Mouse (Mus musculus) intestine, embryonic 16.5 days (tissue): ENCODE results near the gene Fbxo34. TPM values are rescaled to one million over a fixed set of nuclear protein-coding genes. Genes with fewer than 3 reads are reported as not detected.

ENCODE experiments used
- ATAC-seq: fragments of 200-750 bp; cut with Nextera tagmentation; 2 replicates; pipeline ENCODE4 v1.8.0; 2017; ENCODE audit warnings: moderate TSS enrichment, moderate library complexity
- H3K27ac ChIP-seq: fragments of 300-500 bp; sonication (generic); 2 replicates; pipeline ENCODE4 v1.5.1; 2014; ENCODE audit warnings: mild to moderate bottlenecking, low read length
- H3K27me3 ChIP-seq: fragments of 300-500 bp; sonication (generic); replicated peaks from 2 replicates; pipeline ENCODE4 v1.6.1; 2014; ENCODE audit warnings: low read length, control low read depth, mixed read lengths; ENCODE audit not compliant: control insufficient read depth, insufficient read depth
- H3K36me3 ChIP-seq: fragments of 300-500 bp; sonication (generic); 2 replicates; pipeline ENCODE4 v1.6.1; 2014; ENCODE audit warnings: low read length, control low read depth; ENCODE audit not compliant: control insufficient read depth, insufficient read depth
- H3K4me1 ChIP-seq: fragments of 300-500 bp; sonication (generic); 2 replicates; pipeline ENCODE4 v1.6.1; 2014; ENCODE audit warnings: low read length, control low read depth, mixed read lengths; ENCODE audit not compliant: control insufficient read depth, insufficient read depth
- H3K4me2 ChIP-seq: fragments of 300-500 bp; sonication (generic); 2 replicates; pipeline ENCODE4 v1.6.1; 2014; ENCODE audit warnings: low read depth, low read length, control low read depth
- H3K4me3 ChIP-seq: fragments of 300-500 bp; sonication (generic); 2 replicates; pipeline ENCODE4 v1.5.1; 2014; ENCODE audit warnings: mild to moderate bottlenecking, low read length
- H3K9ac ChIP-seq: fragments of 300-500 bp; sonication (generic); 2 replicates; pipeline ENCODE4 v1.6.1; 2014; ENCODE audit warnings: low read depth, low read length
- H3K9me3 ChIP-seq: fragments of 300-500 bp; sonication (generic); 2 replicates; pipeline ENCODE4 v1.6.1; 2016; ENCODE audit warnings: low read length, control low read depth; ENCODE audit not compliant: control insufficient read depth
- WGBS: fragments of 180-500 bp; shearing (Covaris S2); extraction: QIAGEN DNeasy Blood & Tissue Kit; methylation state at CpG from one replicate; pipeline ENCODE4 v1.1.7; 2014; 5-methylcytosine and 5-hydroxymethylcytosine counted together
- polyA plus RNA-seq: library from polyadenylated mRNA; unstranded; fragments of >200 nt; fragmentation: Nextera tagmentation; extraction: Ambion mirVana; gene quantifications from 2 replicates; pipeline ENCODE4 v1.2.1, GENCODE M21; 2015

Fbxo34 gene
- polyA plus RNA-seq, 1 experiment from 2014 or later = 20.4 TPM

- H3K27me3 ChIP-seq = no peaks in the 10 kb centered on the region
- no peak overlapping the region for H3K4me2 ChIP-seq
- H3K4me3 ChIP-seq = no peak overlapping the region
- no peak overlapping the region for H3K9ac ChIP-seq
- H3K4me1 ChIP-seq = no peaks in the 10 kb centered on the region
- no peak for ATAC-seq
- H3K36me3 ChIP-seq = no peaks in the 10 kb centered on the region
- no peak overlapping the region for H3K27ac ChIP-seq
- 37% methylated on average over 1 of the region's 1 CpGs for WGBS
- H3K9me3 ChIP-seq = no peaks in the 10 kb centered on the region
Observed at GRCm38 (mm10) chr14:47581280-47581679, 131.1 kb downstream of the Fbxo34 start.

Other genes starting within 250 kb of the Fbxo34 start
- gene Wdhd1, start 173.6 kb upstream of the Fbxo34 start, polyA plus RNA-seq = 19.1 and 20.8 TPM in 2 replicates
- gene Socs4, start 173.5 kb upstream of the Fbxo34 start, polyA plus RNA-seq = 2.9 and 3.5 TPM in 2 replicates
- gene Mapk1ip1l, start 152.2 kb upstream of the Fbxo34 start, polyA plus RNA-seq = 57.9 and 59.9 TPM in 2 replicates
- 43.7 and 49.5 TPM in 2 replicates for gene Lgals3, start 82.7 kb upstream of the Fbxo34 start, polyA plus RNA-seq
- gene Dlgap5, start 32.0 kb upstream of the Fbxo34 start, polyA plus RNA-seq = 29.5 and 33.9 TPM in 2 replicates
- gene Atg14, start 120.2 kb downstream of the Fbxo34 start, polyA plus RNA-seq = 11.4 and 11.7 TPM in 2 replicates
- gene Ktn1, start 198.0 kb downstream of the Fbxo34 start, polyA plus RNA-seq = 33.4 and 37.2 TPM in 2 replicates